Mouse (Mus musculus): ENCODE data around the gene Cd2. TPM values are rescaled to one million over a fixed set of nuclear protein-coding genes. Genes with fewer than 3 reads are reported as not detected.

Gene Cd2
- 0.80 and 1.4 TPM in 2 replicates for polyA plus RNA-seq (2012; rRNA removed)

- no peak for DNase-seq (ENCODE audit: low read depth)
Observed at GRCm38 (mm10) chr3:101287911-101288311, at the start of gene Cd2. Gene Cd2 (minus strand): TSS chr3:101287939.

GRCm38 (mm10) chr3:101328617-101329016 lies 40.9 kb upstream of the Cd2 start:
- no peak for DNase-seq (ENCODE audit: low read depth)

GRCm38 (mm10) chr3:101327248-101327647 lies 39.5 kb upstream of the Cd2 start:
- DNase-seq (ENCODE audit: low read depth) = no peak

- peak; percentile 81 for DNase-seq (ENCODE audit: low read depth)
Observed at GRCm38 (mm10) chr3:101322437-101322836, 34.7 kb upstream of the Cd2 start.

- DNase-seq (ENCODE audit: low read depth) = no peak
Observed at GRCm38 (mm10) chr3:101320874-101321273, 33.1 kb upstream of the Cd2 start.

GRCm38 (mm10) chr3:101318516-101319170 lies 30.9 kb upstream of the Cd2 start:
- DNase-seq (ENCODE audit: low read depth) = peak; percentile 92

- DNase-seq (ENCODE audit: low read depth) = no peak
Observed at GRCm38 (mm10) chr3:101318115-101318514, 30.4 kb upstream of the Cd2 start.

GRCm38 (mm10) chr3:101314954-101315353 lies 27.2 kb upstream of the Cd2 start:
- no peak for DNase-seq (ENCODE audit: low read depth)

- DNase-seq (ENCODE audit: low read depth) = no peak
Observed at GRCm38 (mm10) chr3:101313266-101314051, 25.7 kb upstream of the Cd2 start.

- no peak for DNase-seq (ENCODE audit: low read depth)
Observed at GRCm38 (mm10) chr3:101310977-101311376, 23.2 kb upstream of the Cd2 start.

- no peak for DNase-seq (ENCODE audit: low read depth)
Observed at GRCm38 (mm10) chr3:101309626-101310025, 21.9 kb upstream of the Cd2 start.

GRCm38 (mm10) chr3:101306090-101306489 lies 18.4 kb upstream of the Cd2 start:
- no peak for DNase-seq (ENCODE audit: low read depth)

GRCm38 (mm10) chr3:101305046-101305445 lies 17.3 kb upstream of the Cd2 start:
- DNase-seq (ENCODE audit: low read depth) = no peak

GRCm38 (mm10) chr3:101304156-101304555 lies 16.4 kb upstream of the Cd2 start:
- no peak for DNase-seq (ENCODE audit: low read depth)

- DNase-seq (ENCODE audit: low read depth) = no peak
Observed at GRCm38 (mm10) chr3:101300271-101301071, 12.7 kb upstream of the Cd2 start.

- DNase-seq (ENCODE audit: low read depth) = no peak
Observed at GRCm38 (mm10) chr3:101299591-101299990, 11.9 kb upstream of the Cd2 start.

GRCm38 (mm10) chr3:101297221-101297620 lies 9.5 kb upstream of the Cd2 start:
- no peak for DNase-seq (ENCODE audit: low read depth)

- DNase-seq (ENCODE audit: low read depth) = no peak
Observed at GRCm38 (mm10) chr3:101295931-101296820, 8.4 kb upstream of the Cd2 start.

GRCm38 (mm10) chr3:101295366-101295867 lies 7.7 kb upstream of the Cd2 start:
- DNase-seq (ENCODE audit: low read depth) = no peak

- DNase-seq (ENCODE audit: low read depth) = no peak
Observed at GRCm38 (mm10) chr3:101294487-101295365, 7.0 kb upstream of the Cd2 start.
